Mouse (Mus musculus) midbrain, embryonic 12.5 days (tissue): ENCODE results near the gene Mapk11. TPM values are rescaled to one million over a fixed set of nuclear protein-coding genes. Genes with fewer than 3 reads are reported as not detected.

Source experiments
- ATAC-seq: fragments of 200-750 bp; cut with Nextera tagmentation; 2 replicates; pipeline ENCODE4 v1.8.0; 2017; ENCODE audit warnings: low read depth, moderate TSS enrichment, moderate library complexity; ENCODE audit not compliant: low FRiP score
- H3K27ac ChIP-seq: fragments of 300-500 bp; sonication (generic); replicated peaks from 2 replicates; pipeline ENCODE4 v1.5.1; 2016; ENCODE audit warnings: mild to moderate bottlenecking
- H3K27me3 ChIP-seq: fragments of 300-500 bp; sonication (generic); 2 replicates; pipeline ENCODE4 v1.6.1; 2016; ENCODE audit warnings: mild to moderate bottlenecking
- H3K36me3 ChIP-seq: fragments of 300-500 bp; sonication (generic); 2 replicates; pipeline ENCODE4 v1.6.1; 2016
- H3K4me1 ChIP-seq: fragments of 300-500 bp; sonication (generic); 2 replicates; pipeline ENCODE4 v1.6.1; 2016
- H3K4me2 ChIP-seq: fragments of 300-500 bp; sonication (generic); replicated peaks from 2 replicates; pipeline ENCODE4 v1.6.1; 2016; ENCODE audit warnings: mild to moderate bottlenecking, moderate library complexity
- H3K4me3 ChIP-seq: fragments of 300-500 bp; sonication (generic); 2 replicates; pipeline ENCODE4 v1.5.1; 2016; ENCODE audit warnings: mild to moderate bottlenecking
- H3K9ac ChIP-seq: fragments of 300-500 bp; sonication (generic); replicated peaks from 2 replicates; pipeline ENCODE4 v1.6.1; 2016; ENCODE audit warnings: mild to moderate bottlenecking, moderate library complexity
- H3K9me3 ChIP-seq: fragments of 300-500 bp; sonication (generic); 2 replicates; pipeline ENCODE4 v1.6.1; 2016; ENCODE audit warnings: mild to moderate bottlenecking
- WGBS: fragments of 180-500 bp; shearing (Covaris S2); methylation state at CpG from one replicate; pipeline ENCODE4 v1.1.7; 2016; 5-methylcytosine and 5-hydroxymethylcytosine counted together
- polyA plus RNA-seq: library from polyadenylated mRNA; unstranded; fragments of >200 nt; fragmentation: Nextera tagmentation; extraction: Ambion mirVana; gene quantifications from 2 replicates; pipeline ENCODE4 v1.2.1, GENCODE M21; 2016

Gene Mapk11
- polyA plus RNA-seq, 1 experiment from 2014 or later = 45.7 TPM

DNA sequence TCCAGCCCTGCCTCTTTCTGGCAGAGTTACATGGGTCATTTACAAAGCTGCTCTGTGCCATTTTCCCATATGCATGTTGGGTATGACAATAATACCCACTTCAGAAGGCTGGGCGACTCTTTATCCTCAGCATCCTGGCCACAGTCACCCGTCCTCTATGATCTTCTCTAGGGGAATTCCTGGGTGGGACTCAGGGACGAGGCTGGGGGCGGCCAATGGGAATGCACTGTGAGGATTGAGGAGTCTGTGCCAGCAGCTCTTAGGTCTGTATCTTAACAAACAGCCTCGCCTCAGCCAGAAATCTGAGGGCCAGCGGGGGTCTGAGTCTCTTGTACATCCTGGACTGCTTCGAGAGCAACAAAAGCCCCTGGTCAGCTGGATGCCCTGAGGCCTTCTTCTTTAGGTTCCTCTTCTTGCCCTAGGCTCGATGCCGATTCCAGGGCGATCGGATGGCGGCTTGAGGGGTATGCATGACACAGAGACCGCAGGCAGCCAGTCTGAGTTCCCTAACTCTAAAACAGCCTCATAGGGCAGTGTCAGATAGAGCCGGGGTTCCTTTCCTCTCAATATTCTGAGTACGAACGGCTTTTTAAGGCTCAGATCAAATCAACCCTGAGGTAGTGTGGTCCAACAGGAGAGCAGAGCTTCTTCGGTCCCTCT lies 23.0 kb upstream of the Mapk11 start:
- H3K36me3 ChIP-seq = peaks cover 29% of the 10 kb centered on the region
- peak overlapping the region; percentile 70 for H3K9ac ChIP-seq
- H3K9me3 ChIP-seq = no peaks in the 10 kb centered on the region
- H3K27ac ChIP-seq = peak overlapping the region; percentile 80
- peaks cover 79% of the 10 kb centered on the region for H3K4me1 ChIP-seq
- 33% methylated on average over 17 of the region's 17 CpGs for WGBS
- ATAC-seq = no peak
- peak overlapping the region; percentile 56 for H3K4me3 ChIP-seq
- 0 out of 2 replicates have a peak, but pooled peaks cover 8% of the 10 kb centered on the region for H3K27me3 ChIP-seq
- peak overlapping the region; percentile 99 for H3K4me2 ChIP-seq

DNA sequence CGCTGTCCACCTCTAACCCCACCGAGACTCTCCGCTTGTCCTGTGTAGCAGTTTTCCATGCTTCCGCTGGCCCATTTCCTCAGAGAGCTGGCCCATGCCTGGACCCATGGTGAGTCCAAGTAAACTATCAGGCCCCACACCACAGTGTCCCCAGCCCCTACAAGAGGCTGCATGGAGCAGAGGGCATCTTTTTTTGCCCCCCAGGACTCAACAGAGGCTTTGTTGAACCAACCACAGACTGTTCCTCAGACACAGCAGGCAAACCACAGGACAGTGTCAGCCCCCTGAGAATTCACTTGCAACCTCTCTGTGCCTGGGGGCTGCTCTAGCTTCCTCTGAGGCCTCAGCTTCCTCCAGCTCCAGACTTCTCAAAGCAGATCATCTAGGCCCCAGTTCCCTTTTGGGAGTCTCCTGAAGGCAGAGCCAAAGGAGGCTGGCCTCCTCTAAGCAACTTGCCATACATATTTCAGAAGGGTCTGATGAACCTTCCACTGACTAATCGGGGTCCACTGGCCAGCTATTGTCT lies 22.2 kb upstream of the Mapk11 start:
- Histone ChIP-seq H3K4me3 (no peak overlapping the region), H3K4me1 (peaks cover 71% of the 10 kb centered on the region), H3K4me2 (no peak overlapping the region), H3K9ac (no peak overlapping the region), H3K36me3 (peaks cover 37% of the 10 kb centered on the region), H3K27ac (no peak overlapping the region), H3K27me3 (0 out of 2 replicates have a peak, but pooled peaks cover 8% of the 10 kb centered on the region), H3K9me3 (no peaks in the 10 kb centered on the region)
- no peak for ATAC-seq
- WGBS = 89% methylated on average over 5 of the region's 5 CpGs

DNA sequence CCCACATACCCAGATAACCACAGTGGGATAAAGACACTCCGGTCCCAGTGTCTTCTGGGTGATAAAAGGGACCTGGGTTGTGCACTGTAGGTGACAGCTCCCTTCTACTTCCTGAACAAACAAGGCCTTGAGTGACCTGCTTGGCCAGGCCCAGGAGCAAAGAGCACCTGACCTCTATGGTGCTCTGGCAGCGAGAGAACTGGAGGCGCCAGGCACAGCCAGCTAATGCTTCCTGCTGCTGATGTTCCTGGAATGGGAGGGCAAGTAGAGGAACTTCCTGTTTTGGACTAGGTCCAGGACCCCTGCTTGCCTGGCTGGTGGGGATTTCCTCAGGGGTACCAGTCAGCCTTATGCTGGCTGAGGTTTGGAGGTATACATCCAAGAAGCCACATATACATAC lies 20.7 kb upstream of the Mapk11 start:
- no peak overlapping the region for H3K4me2 ChIP-seq
- 77% methylated on average over 3 of the region's 3 CpGs for WGBS
- H3K4me3 ChIP-seq = no peak overlapping the region
- H3K9ac ChIP-seq = no peak overlapping the region
- ATAC-seq = no peak
- H3K27ac ChIP-seq = no peak overlapping the region
- 0 out of 2 replicates have a peak, but pooled peaks cover 8% of the 10 kb centered on the region for H3K27me3 ChIP-seq
- peaks cover 52% of the 10 kb centered on the region for H3K36me3 ChIP-seq
- no peaks in the 10 kb centered on the region for H3K9me3 ChIP-seq
- peaks cover 56% of the 10 kb centered on the region for H3K4me1 ChIP-seq

DNA sequence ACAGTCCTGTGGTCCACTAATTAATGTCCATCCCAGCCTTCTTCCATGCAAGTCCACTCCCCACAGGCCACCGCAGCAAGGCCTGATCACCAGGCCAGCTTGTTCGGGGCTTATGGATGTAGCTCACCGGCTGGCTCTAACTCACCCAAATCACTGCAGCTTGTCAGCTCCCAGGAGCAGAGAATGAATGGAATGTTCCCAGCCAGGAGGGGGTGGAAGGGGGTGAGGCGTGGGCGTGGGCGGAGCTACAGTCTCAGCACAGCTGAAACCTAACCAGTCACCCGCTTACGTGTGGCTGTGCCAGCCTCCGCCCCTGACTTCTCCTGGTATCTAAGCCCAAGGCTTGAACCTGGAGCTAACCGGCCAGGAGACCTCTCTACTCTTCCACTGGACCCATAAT lies 20.0 kb upstream of the Mapk11 start:
- Histone ChIP-seq H3K4me3 (no peak overlapping the region), H3K27ac (peak overlapping the region; percentile 65), H3K4me2 (peak overlapping the region; percentile 19; the same call in 1 of the 2 replicates), H3K9me3 (no peaks in the 10 kb centered on the region), H3K9ac (peak overlapping the region; percentile 24; the same call in 1 of the 2 replicates), H3K27me3 (0 out of 2 replicates have a peak, but pooled peaks cover 3% of the 10 kb centered on the region), H3K36me3 (peaks cover 58% of the 10 kb centered on the region), H3K4me1 (peaks cover 50% of the 10 kb centered on the region)
- ATAC-seq = 0 out of 2 replicates have a peak, but pooled peaks have one; percentile 20
- 8% methylated on average over 10 of the region's 10 CpGs for WGBS

DNA sequence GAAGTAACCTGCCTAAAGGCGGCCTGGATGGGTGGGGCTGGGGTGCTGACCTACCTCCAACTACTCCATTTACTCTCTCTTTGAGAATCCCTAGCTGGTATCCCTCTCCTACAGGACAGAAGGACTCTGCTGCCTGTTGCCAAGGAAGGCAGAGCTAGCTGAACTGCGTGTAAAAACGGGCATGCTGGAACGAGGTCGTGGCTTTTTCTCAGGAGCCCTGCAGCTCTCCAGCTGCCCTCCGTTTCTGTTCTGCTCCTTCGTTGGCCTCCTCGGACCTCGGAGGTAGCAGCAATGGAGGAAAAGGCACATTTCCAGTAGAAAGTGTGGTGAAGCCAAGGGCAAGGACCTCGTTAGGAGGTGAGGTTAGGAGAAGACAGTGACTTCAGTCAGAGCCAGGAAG lies 19.5 kb upstream of the Mapk11 start:
- Histone ChIP-seq H3K27ac (peak overlapping the region; percentile 65), H3K9ac (no peak overlapping the region), H3K9me3 (no peaks in the 10 kb centered on the region), H3K4me3 (no peak overlapping the region), H3K4me1 (peaks cover 45% of the 10 kb centered on the region), H3K27me3 (no peaks in the 10 kb centered on the region), H3K36me3 (peaks cover 64% of the 10 kb centered on the region), H3K4me2 (0 out of 2 replicates have a peak overlapping the region, but pooled peaks have one; percentile 19)
- no peak for ATAC-seq
- 66% methylated on average over 10 of the region's 10 CpGs for WGBS

DNA sequence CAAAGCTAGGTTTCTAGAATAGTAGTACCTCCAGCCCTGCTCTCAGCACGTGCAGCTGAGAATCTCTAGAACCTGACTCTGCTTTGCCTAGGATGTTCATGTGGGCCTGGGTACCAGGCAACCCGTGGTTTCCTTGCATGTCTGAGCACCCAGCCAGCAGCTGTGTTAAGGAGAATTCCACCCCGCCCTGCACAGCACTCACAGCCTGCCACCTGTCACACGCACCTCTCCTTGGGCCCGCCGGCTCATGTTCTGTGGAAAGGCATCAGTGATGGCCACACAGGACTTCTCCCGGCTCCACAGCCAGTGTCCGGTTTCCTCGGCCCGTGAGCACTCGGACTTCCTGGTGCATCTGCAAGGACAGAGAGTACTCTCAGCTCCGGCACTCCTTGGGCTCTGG lies 16.1 kb upstream of the Mapk11 start:
- Histone ChIP-seq H3K4me2 (no peak overlapping the region), H3K36me3 (peaks cover 98% of the 10 kb centered on the region), H3K27ac (no peak overlapping the region), H3K4me1 (peaks cover 17% of the 10 kb centered on the region), H3K9ac (no peak overlapping the region), H3K4me3 (no peak overlapping the region), H3K9me3 (no peaks in the 10 kb centered on the region), H3K27me3 (no peaks in the 10 kb centered on the region)
- 95% methylated on average over 12 of the region's 12 CpGs for WGBS
- no peak for ATAC-seq

DNA sequence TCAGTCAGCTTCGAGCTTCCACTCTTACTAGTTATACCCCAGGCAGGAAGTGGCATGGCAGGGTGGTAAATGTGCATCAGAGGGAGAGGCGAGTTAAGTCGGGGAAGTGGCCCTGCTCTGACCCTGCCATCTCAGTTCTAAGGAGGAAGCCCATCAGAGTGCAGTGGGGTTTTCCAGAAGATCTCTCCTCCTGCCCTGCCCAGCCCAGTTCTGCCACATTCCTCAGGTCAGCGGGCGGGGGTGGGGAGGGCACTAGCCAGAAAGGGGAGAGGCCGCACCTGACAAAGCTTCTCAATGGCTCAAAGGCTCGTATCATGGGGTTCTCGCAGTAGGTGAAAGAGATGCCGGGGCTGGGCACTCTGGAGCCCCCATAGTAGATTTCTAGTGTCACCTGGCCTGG lies 12.0 kb upstream of the Mapk11 start:
- H3K4me3 ChIP-seq = no peak overlapping the region
- no peaks in the 10 kb centered on the region for H3K27me3 ChIP-seq
- no peaks in the 10 kb centered on the region for H3K9me3 ChIP-seq
- no peak overlapping the region for H3K4me2 ChIP-seq
- H3K9ac ChIP-seq = no peak overlapping the region
- H3K27ac ChIP-seq = no peak overlapping the region
- WGBS = 88% methylated on average over 9 of the region's 9 CpGs
- no peaks in the 10 kb centered on the region for H3K4me1 ChIP-seq
- no peak for ATAC-seq
- H3K36me3 ChIP-seq = peaks cover 100% of the 10 kb centered on the region

DNA sequence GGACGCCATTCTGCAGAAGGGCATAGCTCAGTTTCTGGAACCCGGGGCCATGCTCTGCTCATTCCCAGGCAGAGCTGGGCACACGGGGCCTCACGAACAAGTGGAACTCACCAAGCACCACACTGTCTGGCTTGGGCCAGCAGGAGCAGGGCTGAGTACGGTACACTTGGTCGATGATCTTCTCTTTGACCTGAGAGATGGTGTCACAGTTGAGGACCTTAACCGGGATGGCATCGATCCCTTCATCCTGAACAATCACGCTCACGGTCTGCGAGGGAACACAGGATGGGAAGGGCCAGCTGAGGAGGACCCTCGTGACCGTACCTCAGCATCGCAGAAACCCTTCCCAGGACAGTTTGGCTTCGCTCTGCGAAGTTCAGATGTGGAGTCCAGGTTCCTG lies 9.1 kb upstream of the Mapk11 start:
- Histone ChIP-seq H3K36me3 (peaks cover 99% of the 10 kb centered on the region), H3K27ac (no peak overlapping the region), H3K4me1 (no peaks in the 10 kb centered on the region), H3K9ac (no peak overlapping the region), H3K4me2 (no peak overlapping the region), H3K4me3 (no peak overlapping the region), H3K9me3 (no peaks in the 10 kb centered on the region), H3K27me3 (no peaks in the 10 kb centered on the region)
- no peak for ATAC-seq
- 95% methylated on average over 16 of the region's 16 CpGs for WGBS

DNA sequence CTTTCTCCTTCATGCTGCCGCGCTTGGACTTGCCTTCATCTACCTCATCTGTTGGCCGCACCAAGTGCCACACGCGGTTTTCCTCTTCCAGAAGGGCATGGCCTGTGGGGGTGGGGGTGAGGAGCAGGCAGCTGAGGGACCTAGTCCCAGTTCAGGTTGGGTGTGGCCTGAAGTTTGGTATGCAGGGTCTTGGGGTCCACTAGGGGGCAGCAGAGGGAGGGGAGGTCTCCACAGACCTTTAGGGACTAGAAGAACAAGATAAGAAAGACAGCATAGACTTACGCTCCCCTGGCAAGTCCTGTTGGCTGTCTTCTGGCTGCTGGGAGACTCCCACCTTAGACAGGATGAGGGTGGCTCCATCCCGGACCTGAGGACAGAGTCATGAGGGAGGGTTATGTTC lies 8.5 kb upstream of the Mapk11 start:
- peaks cover 93% of the 10 kb centered on the region for H3K36me3 ChIP-seq
- ATAC-seq = peak; percentile 39; the same call in 1 of the 2 replicates
- no peak overlapping the region for H3K4me2 ChIP-seq
- H3K27me3 ChIP-seq = no peaks in the 10 kb centered on the region
- H3K27ac ChIP-seq = no peak overlapping the region
- no peak overlapping the region for H3K9ac ChIP-seq
- 75% methylated on average over 7 of the region's 7 CpGs for WGBS
- no peaks in the 10 kb centered on the region for H3K9me3 ChIP-seq
- H3K4me1 ChIP-seq = no peaks in the 10 kb centered on the region; the same call in 1 of the 2 replicates
- no peak overlapping the region for H3K4me3 ChIP-seq

DNA sequence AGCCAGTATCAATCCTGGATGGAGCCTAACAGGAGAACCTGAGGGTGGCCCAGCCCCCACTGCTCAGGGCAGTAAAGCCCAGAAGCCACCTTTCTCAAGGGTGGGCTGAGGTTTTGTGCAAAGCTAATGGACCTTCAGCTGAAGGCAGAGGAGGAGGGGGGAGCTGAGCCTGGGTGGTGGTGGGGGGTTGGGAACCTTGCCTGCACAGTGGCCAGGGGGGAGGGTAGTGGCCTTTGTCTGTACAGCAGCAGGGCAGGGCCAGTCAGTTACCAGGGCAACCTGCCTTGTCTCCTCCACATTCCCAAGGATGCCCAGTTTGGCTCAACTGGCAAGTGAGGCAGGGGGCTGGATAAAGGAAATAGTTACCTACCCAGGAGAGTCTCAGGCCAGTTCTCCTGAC lies 2.9 kb upstream of the Mapk11 start:
- Histone ChIP-seq H3K36me3 (peaks cover 37% of the 10 kb centered on the region), H3K9ac (peak overlapping the region; percentile 4; the same call in 1 of the 2 replicates), H3K4me3 (no peak overlapping the region)

DNA sequence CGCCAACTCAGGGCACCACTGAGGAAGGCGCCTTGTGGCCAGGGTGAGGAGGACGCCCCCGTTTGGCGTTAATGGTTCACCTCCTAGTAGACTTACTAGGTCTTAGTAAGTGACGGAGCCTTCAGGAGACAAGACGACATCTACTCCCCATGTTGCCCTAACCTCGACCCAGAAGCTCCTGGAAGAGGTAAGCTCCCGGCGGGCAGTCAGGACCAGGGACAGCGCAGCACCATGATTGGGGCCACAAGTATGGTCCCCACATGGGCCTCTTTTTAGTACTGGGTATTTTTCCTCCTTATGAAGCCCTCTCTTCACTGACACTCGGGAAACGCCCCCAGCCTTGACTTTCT lies 588 bp upstream of the Mapk11 start:
- Histone ChIP-seq H3K4me3 (peak overlapping the region; percentile 82), H3K4me1 (peaks cover 48% of the 10 kb centered on the region), H3K27me3 (peaks cover 12% of the 10 kb centered on the region), H3K4me2 (peak overlapping the region; percentile 78), H3K27ac (peak overlapping the region; percentile 90), H3K36me3 (peaks cover 27% of the 10 kb centered on the region), H3K9ac (peak overlapping the region; percentile 95), H3K9me3 (no peaks in the 10 kb centered on the region)
- 1% methylated on average over 13 of the region's 13 CpGs for WGBS
- ATAC-seq = 0 out of 2 replicates have a peak, but pooled peaks have one; percentile 3

More for the DNA sequence above, 2.9 kb upstream of the Mapk11 start:
- Histone ChIP-seq H3K27me3 (peaks cover 10% of the 10 kb centered on the region; the same call in 1 of the 2 replicates), H3K4me1 (peaks cover 34% of the 10 kb centered on the region), H3K9me3 (no peaks in the 10 kb centered on the region), H3K4me2 (peak overlapping the region; percentile 29), H3K27ac (peak overlapping the region; percentile 73)
- peak; percentile 68 for ATAC-seq

DNA sequence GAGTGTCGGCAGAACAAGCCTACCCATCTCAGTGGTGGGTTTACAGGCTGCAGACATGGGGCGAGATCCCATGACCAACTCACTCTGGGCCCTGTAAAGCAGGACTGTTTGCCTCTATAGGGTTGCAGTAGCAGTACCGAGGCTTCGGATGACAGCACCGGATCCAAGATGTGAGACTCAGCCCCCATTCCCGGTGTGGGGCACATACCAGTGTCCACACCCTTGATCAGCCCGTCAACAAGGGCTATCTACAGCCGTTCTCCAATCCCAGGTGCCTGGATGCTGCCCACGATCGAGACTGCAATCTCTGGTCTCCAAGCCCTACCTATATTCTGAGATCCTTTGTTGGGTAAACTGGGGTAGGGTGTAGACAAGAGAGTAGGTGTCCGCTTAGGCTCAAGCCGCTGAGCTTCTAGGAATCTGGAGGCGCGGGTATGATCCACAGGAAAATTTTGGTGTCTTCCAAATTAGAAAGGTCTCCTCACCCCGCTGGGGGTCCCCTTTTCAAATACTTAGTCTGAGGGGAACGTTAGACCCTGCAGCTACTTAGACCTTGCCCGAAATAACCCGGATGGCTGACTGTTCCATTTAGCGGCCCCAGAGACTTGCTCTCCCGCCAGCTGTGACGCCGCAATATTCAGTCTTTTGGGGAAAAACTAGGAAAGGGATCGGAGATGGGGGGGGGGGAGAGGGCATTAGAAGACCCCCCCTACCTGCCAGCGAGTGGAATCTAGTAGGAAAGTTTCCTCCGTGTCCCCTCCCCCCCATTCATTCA lies 745 bp downstream of the Mapk11 start:
- Histone ChIP-seq H3K27ac (peak overlapping the region; percentile 90), H3K9ac (peak overlapping the region; percentile 95), H3K36me3 (peaks cover 27% of the 10 kb centered on the region), H3K4me1 (peaks cover 48% of the 10 kb centered on the region), H3K9me3 (no peaks in the 10 kb centered on the region), H3K4me3 (peak overlapping the region; percentile 82), H3K4me2 (peak overlapping the region; percentile 78), H3K27me3 (peaks cover 12% of the 10 kb centered on the region)
- no peak for ATAC-seq
- WGBS = 4% methylated on average over 25 of the region's 25 CpGs
